Mouse (Mus musculus): ENCODE data around the gene Cfd.

GRCm38 (mm10) chr10:79856704-79857451 is 33.8 kb upstream of the Cfd start:
- no peak for TF ChIP-seq CTCF (IDR thresholded peaks at IDR 0.05; ENCODE audit: low read depth)
- 0 out of 2 replicates have a peak, but pooled peaks have one; percentile 10 for TF ChIP-seq EP300 (IDR thresholded peaks at IDR 0.05; ENCODE audit: low read depth)

Measured in heart, postnatal 0 days (tissue).